Mouse (Mus musculus) heart, embryonic 11.5 days (tissue): Measurements from ENCODE around the gene Nod2. TPM values are rescaled to one million over a fixed set of nuclear protein-coding genes. Genes with fewer than 3 reads are reported as not detected.

Experiments used
- ATAC-seq: fragments of 200-750 bp; cut with Nextera tagmentation; replicated peaks from 2 replicates; pipeline ENCODE4 v1.8.0; 2017; ENCODE audit warnings: moderate library complexity; ENCODE audit not compliant: insufficient number of reproducible peaks, low FRiP score, low TSS enrichment
- H3K27ac ChIP-seq: fragments of 300-500 bp; sonication (generic); 2 replicates; pipeline ENCODE4 v1.5.1; 2014; ENCODE audit warnings: mild to moderate bottlenecking, low read depth, low read length
- H3K27me3 ChIP-seq: fragments of 300-500 bp; sonication (generic); 2 replicates; pipeline ENCODE4 v1.6.1; 2014; ENCODE audit warnings: mild to moderate bottlenecking, low read length, mixed read lengths; ENCODE audit not compliant: control insufficient read depth, insufficient read depth
- H3K36me3 ChIP-seq: fragments of 300-500 bp; sonication (generic); 2 replicates; pipeline ENCODE4 v1.6.1; 2014; ENCODE audit warnings: mild to moderate bottlenecking, low read length, moderate library complexity, mixed read lengths; ENCODE audit not compliant: control insufficient read depth, insufficient read depth
- H3K4me1 ChIP-seq: fragments of 300-500 bp; sonication (generic); 2 replicates; pipeline ENCODE4 v1.6.1; 2014; ENCODE audit warnings: low read length; ENCODE audit not compliant: control insufficient read depth, insufficient read depth
- H3K4me2 ChIP-seq: fragments of 300-500 bp; sonication (generic); 2 replicates; pipeline ENCODE4 v1.6.1; 2014; ENCODE audit warnings: mild to moderate bottlenecking, moderate library complexity
- H3K4me3 ChIP-seq: fragments of 300-500 bp; sonication (generic); 2 replicates; pipeline ENCODE4 v1.5.1; 2014; ENCODE audit warnings: low read depth, low read length
- H3K9ac ChIP-seq: fragments of 300-500 bp; sonication (generic); 2 replicates; pipeline ENCODE4 v1.6.1; 2014; ENCODE audit warnings: mild to moderate bottlenecking, low read depth, low read length, moderate library complexity
- H3K9me3 ChIP-seq: fragments of 300-500 bp; sonication (generic); replicated peaks from 2 replicates; pipeline ENCODE4 v1.6.1; 2016; ENCODE audit warnings: low read length; ENCODE audit not compliant: control insufficient read depth
- WGBS: fragments of 180-500 bp; shearing (Covaris S2); extraction: QIAGEN DNeasy Blood & Tissue Kit; methylation state at CpG from one replicate; pipeline ENCODE4 v1.1.7; 2014; ENCODE audit not compliant: insufficient replicate concordance; 5-methylcytosine and 5-hydroxymethylcytosine counted together
- polyA plus RNA-seq: library from polyadenylated mRNA; unstranded; fragments of >200 nt; fragmentation: Nextera tagmentation; extraction: Ambion mirVana; gene quantifications from 2 replicates; pipeline ENCODE4 v1.2.1, GENCODE M21; 2014

Gene Nod2
- polyA plus RNA-seq, 1 experiment from 2014 or later = 0.04 TPM

DNA sequence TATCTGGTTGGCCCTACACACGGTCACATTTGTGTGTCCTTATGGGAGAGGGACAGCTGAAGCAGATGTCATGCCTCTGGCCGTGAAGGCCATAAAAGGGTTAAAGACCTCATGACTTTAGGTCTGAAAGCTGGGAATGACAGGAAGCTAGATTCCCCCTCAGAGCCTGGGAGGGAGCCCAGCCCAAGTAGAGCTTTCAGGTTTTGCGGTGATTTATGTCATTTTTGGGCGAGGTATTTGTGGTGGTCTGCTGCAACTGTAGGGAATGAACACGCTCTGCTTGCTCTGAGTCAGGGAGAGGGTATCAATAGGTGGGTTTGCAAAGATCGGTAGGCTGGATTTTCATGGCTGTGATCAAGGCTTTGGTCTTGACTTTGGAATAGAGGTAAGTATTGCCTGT, 42.8 kb downstream of the Nod2 start:
- Histone ChIP-seq H3K9ac (no peak overlapping the region), H3K27ac (no peak overlapping the region), H3K4me3 (no peak overlapping the region), H3K36me3 (no peaks in the 10 kb centered on the region), H3K27me3 (no peaks in the 10 kb centered on the region), H3K4me2 (no peak overlapping the region), H3K4me1 (no peaks in the 10 kb centered on the region), H3K9me3 (no peaks in the 10 kb centered on the region)
- WGBS = 80% methylated on average over 6 of the region's 6 CpGs
- no peak for ATAC-seq

- Histone ChIP-seq H3K9me3 (no peaks in the 10 kb centered on the region), H3K4me1 (0 out of 2 replicates have a peak, but pooled peaks cover 2% of the 10 kb centered on the region), H3K9ac (no peak overlapping the region), H3K4me2 (no peak overlapping the region), H3K27ac (no peak overlapping the region), H3K36me3 (no peaks in the 10 kb centered on the region), H3K4me3 (no peak overlapping the region), H3K27me3 (no peaks in the 10 kb centered on the region)
- no peak for ATAC-seq
- 47% methylated on average over 4 of the region's 4 CpGs for WGBS
These were observed 44.3 kb downstream of the Nod2 start for GRCm38 (mm10) chr8:88691342-88691948.

DNA sequence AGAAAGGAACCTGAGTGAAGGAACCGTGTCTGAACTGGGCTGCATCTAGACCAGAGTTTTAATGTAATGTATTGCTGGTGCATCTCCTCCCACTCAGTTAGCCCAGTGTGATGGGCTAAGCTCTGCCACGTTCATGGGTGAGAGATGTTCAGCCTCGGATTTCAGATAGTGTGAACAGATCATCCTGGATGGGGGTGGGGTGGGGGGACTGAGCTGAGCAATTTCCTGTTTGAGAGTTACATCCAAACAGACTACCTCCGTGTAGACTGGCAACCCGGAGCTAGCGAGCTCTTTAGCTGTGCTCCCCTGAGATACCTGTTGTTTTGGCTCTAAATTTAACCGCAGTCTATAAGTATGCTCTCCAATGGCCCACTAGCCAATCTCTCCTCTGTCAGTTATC, 44.8 kb downstream of the Nod2 start:
- H3K36me3 ChIP-seq = no peaks in the 10 kb centered on the region
- H3K9ac ChIP-seq = no peak overlapping the region
- H3K27ac ChIP-seq = no peak overlapping the region
- H3K4me2 ChIP-seq = no peak overlapping the region
- ATAC-seq = no peak
- H3K4me3 ChIP-seq = no peak overlapping the region
- H3K27me3 ChIP-seq = no peaks in the 10 kb centered on the region
- H3K4me1 ChIP-seq = 0 out of 2 replicates have a peak, but pooled peaks cover 2% of the 10 kb centered on the region
- H3K9me3 ChIP-seq = no peaks in the 10 kb centered on the region
- WGBS = 33% methylated on average over 7 of the region's 7 CpGs

- H3K4me3 ChIP-seq = no peak overlapping the region
- H3K9ac ChIP-seq = no peak overlapping the region
- H3K27ac ChIP-seq = no peak overlapping the region
- no peak overlapping the region for H3K4me2 ChIP-seq
- no peak for ATAC-seq
- no peaks in the 10 kb centered on the region for H3K36me3 ChIP-seq
- no peaks in the 10 kb centered on the region for H3K27me3 ChIP-seq
- H3K9me3 ChIP-seq = no peaks in the 10 kb centered on the region
- H3K4me1 ChIP-seq = 0 out of 2 replicates have a peak, but pooled peaks cover 2% of the 10 kb centered on the region
- WGBS = 77% methylated on average over 6 of the region's 6 CpGs
These were observed 45.8 kb downstream of the Nod2 start for GRCm38 (mm10) chr8:88692866-88693265.

DNA sequence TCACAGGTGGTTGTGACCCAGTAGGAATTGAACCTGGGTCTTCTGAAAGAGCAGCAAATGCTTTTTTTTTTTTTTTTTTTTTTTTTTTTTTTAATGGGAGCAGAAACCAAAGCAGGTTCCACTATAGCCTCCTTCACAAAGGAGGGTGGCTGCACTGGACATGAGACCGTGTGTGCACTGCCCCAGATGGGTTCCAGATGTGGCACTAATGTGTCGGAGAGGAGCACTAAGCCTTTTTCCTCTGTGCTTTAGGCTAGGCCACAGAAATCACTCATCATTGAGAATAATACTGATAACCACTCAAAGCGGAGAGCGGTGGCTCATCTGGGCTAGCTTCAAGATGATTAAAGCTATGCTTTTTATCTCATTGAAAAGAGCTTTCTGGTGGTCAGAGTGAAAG, 46.3 kb downstream of the Nod2 start:
- Histone ChIP-seq H3K4me3 (no peak overlapping the region), H3K27me3 (no peaks in the 10 kb centered on the region), H3K9ac (no peak overlapping the region), H3K4me1 (0 out of 2 replicates have a peak, but pooled peaks cover 2% of the 10 kb centered on the region), H3K27ac (no peak overlapping the region), H3K4me2 (no peak overlapping the region), H3K36me3 (no peaks in the 10 kb centered on the region), H3K9me3 (no peaks in the 10 kb centered on the region)
- WGBS = 69% methylated on average over 4 of the region's 4 CpGs
- no peak for ATAC-seq

- Histone ChIP-seq H3K4me3 (no peak overlapping the region), H3K27ac (no peak overlapping the region), H3K4me1 (0 out of 2 replicates have a peak, but pooled peaks cover 2% of the 10 kb centered on the region), H3K4me2 (no peak overlapping the region), H3K36me3 (no peaks in the 10 kb centered on the region), H3K9ac (no peak overlapping the region), H3K9me3 (no peaks in the 10 kb centered on the region), H3K27me3 (no peaks in the 10 kb centered on the region)
- WGBS = 55% methylated on average over 7 of the region's 7 CpGs
- ATAC-seq = no peak
These were observed 47.2 kb downstream of the Nod2 start for GRCm38 (mm10) chr8:88694291-88694690.

DNA sequence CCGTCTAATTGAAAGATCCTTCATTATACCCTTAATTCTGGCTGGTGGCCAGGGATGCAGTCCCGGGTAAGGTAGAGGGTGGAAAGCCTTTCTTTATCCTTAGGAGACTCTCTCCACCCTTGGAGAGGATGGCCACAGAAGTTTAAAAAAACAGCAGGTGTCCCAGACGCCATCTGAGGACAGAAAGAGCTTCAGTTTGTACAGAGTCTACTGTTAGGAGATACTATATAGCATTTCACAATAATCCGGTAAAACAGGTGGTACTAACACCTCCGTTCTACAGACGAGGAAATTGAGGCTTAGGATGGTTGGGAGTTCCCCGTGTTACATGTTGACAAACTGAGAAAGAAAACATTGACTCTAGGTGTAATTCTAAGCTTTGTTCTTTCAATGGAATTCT, 49.1 kb downstream of the Nod2 start:
- no peak for ATAC-seq
- Histone ChIP-seq H3K27ac (no peak overlapping the region), H3K9ac (0 out of 2 replicates have a peak overlapping the region, but pooled peaks have one; percentile 43), H3K9me3 (no peaks in the 10 kb centered on the region), H3K4me3 (peak overlapping the region; percentile 94), H3K4me1 (0 out of 2 replicates have a peak, but pooled peaks cover 2% of the 10 kb centered on the region), H3K36me3 (no peaks in the 10 kb centered on the region), H3K4me2 (peak overlapping the region; percentile 81), H3K27me3 (no peaks in the 10 kb centered on the region)
- 21% methylated on average over 7 of the region's 7 CpGs for WGBS

DNA sequence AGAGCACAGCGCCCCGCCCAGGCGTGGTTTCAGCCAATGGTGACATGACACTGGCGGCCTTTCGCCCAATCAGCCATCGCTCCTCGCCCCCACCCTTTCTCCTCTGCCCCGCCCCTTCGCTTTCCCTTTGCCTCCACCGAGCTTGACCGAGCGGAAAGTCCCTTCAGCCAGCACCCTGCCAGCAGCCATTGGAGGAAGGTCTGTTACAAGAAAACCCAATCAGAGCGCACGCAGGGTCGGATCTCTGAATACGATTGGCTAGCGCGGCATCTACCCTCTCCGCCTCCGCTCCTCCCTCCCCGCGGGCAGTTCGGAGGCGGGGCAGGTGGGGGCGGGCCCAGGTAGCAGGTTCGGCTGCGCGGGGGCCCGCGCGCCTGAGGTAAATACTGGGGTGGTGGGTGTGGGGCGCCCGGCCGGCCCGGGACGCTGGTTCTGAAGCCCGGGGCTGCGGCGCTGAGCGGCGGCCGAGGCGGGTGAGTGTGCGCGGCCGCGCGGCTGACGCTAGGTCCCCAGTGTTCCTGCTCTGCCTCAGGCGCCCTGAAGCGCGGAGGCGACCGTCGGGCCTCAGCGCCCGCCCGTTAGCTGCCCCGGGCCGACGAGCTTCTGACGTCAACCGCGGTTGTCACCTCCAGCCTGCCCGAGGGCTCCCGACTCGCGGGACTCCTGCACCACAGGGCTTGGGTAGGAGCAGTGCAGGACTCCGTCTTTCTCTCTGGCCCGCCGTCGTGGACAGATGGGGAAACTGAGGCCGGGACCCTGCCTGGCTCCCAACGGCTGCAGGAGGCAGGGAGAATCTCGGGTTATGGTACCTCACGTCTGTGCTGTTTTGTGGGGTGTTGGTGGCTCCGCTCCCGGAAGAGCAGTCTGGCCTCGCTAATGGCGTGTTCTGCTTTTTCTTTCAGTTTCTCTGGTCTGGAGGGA, 49.9 kb downstream of the Nod2 start, which contains the start of gene Cyld:
Gene Cyld (plus strand): TSS at position 308 of the 921 bp plus-strand sequence.
- H3K9me3 ChIP-seq = no peaks in the 10 kb centered on the region
- peak within 1 kb of the TSS; percentile 54 for H3K27ac ChIP-seq
- peak within 1 kb of the TSS; percentile 81 for H3K4me2 ChIP-seq
- peak; percentile 99 for ATAC-seq
- no peaks in the 10 kb centered on the region for H3K27me3 ChIP-seq
- H3K9ac ChIP-seq = peak within 1 kb of the TSS; percentile 78
- H3K36me3 ChIP-seq = no peaks in the 10 kb centered on the region
- 0 out of 2 replicates have a peak, but pooled peaks cover 2% of the 10 kb centered on the region for H3K4me1 ChIP-seq
- H3K4me3 ChIP-seq = peak within 1 kb of the TSS; percentile 94
- WGBS = under 1% methylated on average over 80 of the region's 80 CpGs
